Mouse (Mus musculus): ENCODE measurements at regions not wholly inside any gene's neighbourhood (a gene's known extent, or its start where the extent isn't known, plus 50 kb on each side); places are given as distances from the start of the nearest gene placed in this dataset.
A peak's percentile ranks its signal among the peaks of the same experiment; 100 is the strongest.

GRCm38 (mm10) chr9:116293110-116293509 is 118.0 kb upstream of the Tgfbr2 start:
- Histone ChIP-seq H3K4me3 (replicated peaks in 1 of 3; ENCODE audit: low read depth in 2 of 3, low read length in 2 of 3, poor library complexity in 1 of 3) (no peak overlapping the region), H3K36me3 (replicated peaks in 1 of 2; ENCODE audit: control insufficient read depth in 1 of 2, insufficient read depth in 1 of 2, low read length in 1 of 2) (no peaks in the 10 kb centered on the region), H3K4me1 (ENCODE audit: control insufficient read depth in 1 of 2, insufficient read depth in 2 of 2) (peaks cover 0 to 10% of the 10 kb centered on the region in 2 experiments; a peak in 3 of 4 replicates), H3K79me2 (replicated peaks; ENCODE audit: control insufficient read depth, extremely low read depth, insufficient read depth, poor library complexity, severe bottlenecking) (no peaks in the 10 kb centered on the region), H3K27ac (ENCODE audit: insufficient read depth, low read depth) (no peak overlapping the region), H3K9me3 (replicated peaks; ENCODE audit: low read length) (no peaks in the 10 kb centered on the region), H3K9ac (ENCODE audit: insufficient read depth, low read depth) (no peak overlapping the region), H3K4me2 (ENCODE audit: insufficient read depth, low read depth, poor library complexity, severe bottlenecking) (no peak overlapping the region), H3K27me3 (replicated peaks) (no peaks in the 10 kb centered on the region)
- dilution Hi-C loops (cut with MboI; ENCODE audit: extremely low pct_ligation_motif_present, extremely low pct_unique_long_range_greater_than_20kb, low sequenced_read_pairs) (no loop called here), in situ Hi-C loops (cut with MboI; ENCODE audit: low pct_ligation_motif_present, low pct_unique_long_range_greater_than_20kb, low sequenced_read_pairs) (no loop called here)
- TF ChIP-seq USF1 (IDR thresholded peaks at IDR 0.05; ENCODE audit: low read depth, low read length) (no peak), MXI1 (IDR thresholded peaks at IDR 0.05; ENCODE audit: low read depth, low read length) (no peak), POLR2AphosphoS2 (IDR thresholded peaks at IDR 0.05; ENCODE audit: low read depth, low read length) (no peak), UBTF (IDR thresholded peaks at IDR 0.05; ENCODE audit: low read depth, low read length) (no peak), NRF1 (IDR thresholded peaks at IDR 0.05; ENCODE audit: low read depth, low read length) (no peak), MAZ (IDR thresholded peaks at IDR 0.05; ENCODE audit: low read depth, low read length) (no peak)
- no peak for DNase-seq (ENCODE audit: extremely low read depth)

DNA sequence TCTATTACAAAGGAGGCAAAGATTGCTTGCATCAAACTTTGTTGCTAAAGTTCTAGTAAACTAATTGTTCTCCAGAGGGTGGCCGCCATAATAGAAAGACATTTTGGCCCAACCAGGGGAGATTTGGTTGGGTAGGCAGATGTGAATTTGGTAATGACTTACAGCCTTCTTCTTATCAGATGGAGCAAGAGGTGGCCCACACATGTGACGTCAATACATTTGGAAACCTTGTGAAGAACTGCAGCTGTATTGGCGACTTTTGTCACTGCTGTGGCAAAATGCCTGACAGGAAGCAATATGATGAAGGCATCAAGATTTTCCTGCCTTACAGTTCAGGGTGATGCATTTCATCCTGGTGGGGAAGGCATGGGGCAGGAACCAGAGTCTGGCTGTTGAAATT is 116.5 kb upstream of the Tgfbr2 start:
- H3K27ac ChIP-seq (ENCODE audit: insufficient read depth, low read depth) = no peak overlapping the region
- in situ Hi-C loops (cut with MboI; ENCODE audit: low pct_ligation_motif_present, low pct_unique_long_range_greater_than_20kb, low sequenced_read_pairs) = no loop called here
- H3K79me2 ChIP-seq (replicated peaks; ENCODE audit: control insufficient read depth, extremely low read depth, insufficient read depth, poor library complexity, severe bottlenecking) = no peaks in the 10 kb centered on the region
- H3K36me3 ChIP-seq (replicated peaks in 1 of 2; ENCODE audit: control insufficient read depth in 1 of 2, insufficient read depth in 1 of 2, low read length in 1 of 2) = no peaks in the 10 kb centered on the region
- peaks cover 0 to 10% of the 10 kb centered on the region in 2 experiments; a peak in 3 of 4 replicates for H3K4me1 ChIP-seq (ENCODE audit: control insufficient read depth in 1 of 2, insufficient read depth in 2 of 2)
- H3K27me3 ChIP-seq (replicated peaks) = no peaks in the 10 kb centered on the region
- H3K4me2 ChIP-seq (ENCODE audit: insufficient read depth, low read depth, poor library complexity, severe bottlenecking) = no peak overlapping the region
- dilution Hi-C loops (cut with MboI; ENCODE audit: extremely low pct_ligation_motif_present, extremely low pct_unique_long_range_greater_than_20kb, low sequenced_read_pairs) = no loop called here
- H3K4me3 ChIP-seq (replicated peaks in 1 of 3; ENCODE audit: low read depth in 2 of 3, low read length in 2 of 3, poor library complexity in 1 of 3) = no peak overlapping the region
- no peak overlapping the region for H3K9ac ChIP-seq (ENCODE audit: insufficient read depth, low read depth)
- peaks cover 3% of the 10 kb centered on the region for H3K9me3 ChIP-seq (replicated peaks; ENCODE audit: low read length)
- no peak for DNase-seq (ENCODE audit: extremely low read depth)
- TF ChIP-seq POLR2A (IDR thresholded peaks at IDR 0.05; ENCODE audit: low read depth, low read length) (no peak), BHLHE40 (IDR thresholded peaks at IDR 0.05; ENCODE audit: low read depth, low read length) (no peak), HCFC1 (IDR thresholded peaks at IDR 0.05; ENCODE audit: low read depth, low read length) (no peak), KAT2A (IDR thresholded peaks at IDR 0.05; ENCODE audit: insufficient replicate concordance, low read length) (no peak), SIN3A (IDR thresholded peaks at IDR 0.05; ENCODE audit: low read length) (no peak), CHD1 (IDR thresholded peaks at IDR 0.05; ENCODE audit: low read depth, low read length) (no peak), JUN (IDR thresholded peaks at IDR 0.05; ENCODE audit: insufficient read depth, low read depth, low read length) (no peak), RAD21 (IDR thresholded peaks at IDR 0.05; ENCODE audit: low read depth, low read length) (no peak)

- Histone ChIP-seq H3K4me3 (replicated peaks in 1 of 3; ENCODE audit: low read depth in 2 of 3, low read length in 2 of 3, poor library complexity in 1 of 3) (no peak overlapping the region), H3K4me2 (ENCODE audit: insufficient read depth, low read depth, poor library complexity, severe bottlenecking) (no peak overlapping the region), H3K9me3 (replicated peaks; ENCODE audit: low read length) (peaks cover 3% of the 10 kb centered on the region), H3K9ac (ENCODE audit: insufficient read depth, low read depth) (no peak overlapping the region), H3K79me2 (replicated peaks; ENCODE audit: control insufficient read depth, extremely low read depth, insufficient read depth, poor library complexity, severe bottlenecking) (no peaks in the 10 kb centered on the region), H3K4me1 (ENCODE audit: control insufficient read depth in 1 of 2, insufficient read depth in 2 of 2) (peaks cover 0 to 10% of the 10 kb centered on the region in 2 experiments; a peak in 3 of 4 replicates), H3K27ac (ENCODE audit: insufficient read depth, low read depth) (no peak overlapping the region), H3K36me3 (replicated peaks in 1 of 2; ENCODE audit: control insufficient read depth in 1 of 2, insufficient read depth in 1 of 2, low read length in 1 of 2) (no peaks in the 10 kb centered on the region), H3K27me3 (replicated peaks) (no peaks in the 10 kb centered on the region)
- dilution Hi-C loops (cut with MboI; ENCODE audit: extremely low pct_ligation_motif_present, extremely low pct_unique_long_range_greater_than_20kb, low sequenced_read_pairs) = no loop called here
- in situ Hi-C loops (cut with MboI; ENCODE audit: low pct_ligation_motif_present, low pct_unique_long_range_greater_than_20kb, low sequenced_read_pairs) = no loop called here
- TF ChIP-seq CTCF (conservative IDR thresholded peaks at IDR 0.05 in 1 of 2, IDR thresholded peaks at IDR 0.05 in 1 of 2; ENCODE audit: low read depth in 2 of 2, low read length in 2 of 2) (0 out of 4 replicates have a peak, but pooled peaks of 1 of the 2 experiments have one; percentile 14), SIN3A (IDR thresholded peaks at IDR 0.05; ENCODE audit: low read length) (no peak), RAD21 (IDR thresholded peaks at IDR 0.05; ENCODE audit: low read depth, low read length) (peak; percentile 17), USF1 (IDR thresholded peaks at IDR 0.05; ENCODE audit: low read depth, low read length) (no peak), JUN (IDR thresholded peaks at IDR 0.05; ENCODE audit: insufficient read depth, low read depth, low read length) (no peak), NRF1 (IDR thresholded peaks at IDR 0.05; ENCODE audit: low read depth, low read length) (no peak), SMC3 (IDR thresholded peaks at IDR 0.05; ENCODE audit: low read depth, low read length) (peak; percentile 40)
- no peak for DNase-seq (ENCODE audit: extremely low read depth)
These were observed 115.7 kb upstream of the Tgfbr2 start for GRCm38 (mm10) chr9:116290896-116291295.
